Mouse (Mus musculus): Measurements from ENCODE around the gene Cebpb.

Gene Cebpb

GRCm38 (mm10) chr2:167691871-167692661 is 3.4 kb downstream of the Cebpb start:
- DNase-seq (ENCODE audit: low read depth): no peak

- no peak for DNase-seq (ENCODE audit: low read depth)
These were observed 4.1 kb downstream of the Cebpb start for GRCm38 (mm10) chr2:167692831-167693230.

GRCm38 (mm10) chr2:167693540-167693939 is 4.8 kb downstream of the Cebpb start:
- DNase-seq (ENCODE audit: low read depth): no peak

- no peak for DNase-seq (ENCODE audit: low read depth)
These were observed 5.5 kb downstream of the Cebpb start for GRCm38 (mm10) chr2:167694244-167694643.

- no peak for DNase-seq (ENCODE audit: low read depth)
These were observed 6.2 kb downstream of the Cebpb start for GRCm38 (mm10) chr2:167694963-167695362.

- no peak for DNase-seq (ENCODE audit: low read depth)
These were observed 6.8 kb downstream of the Cebpb start for GRCm38 (mm10) chr2:167695491-167695890.

GRCm38 (mm10) chr2:167696143-167696542 is 7.4 kb downstream of the Cebpb start:
- DNase-seq (ENCODE audit: low read depth): no peak

- peak; percentile 92 for DNase-seq (ENCODE audit: low read depth)
These were observed 9.2 kb downstream of the Cebpb start for GRCm38 (mm10) chr2:167697902-167698301.

- no peak for DNase-seq (ENCODE audit: low read depth)
These were observed 11.3 kb downstream of the Cebpb start for GRCm38 (mm10) chr2:167700018-167700417.

- peak; percentile 55 for DNase-seq (ENCODE audit: low read depth)
These were observed 12.8 kb downstream of the Cebpb start for GRCm38 (mm10) chr2:167701472-167701871.

GRCm38 (mm10) chr2:167702126-167702525 is 13.4 kb downstream of the Cebpb start:
- DNase-seq (ENCODE audit: low read depth): no peak

- no peak for DNase-seq (ENCODE audit: low read depth)
These were observed 15.7 kb downstream of the Cebpb start for GRCm38 (mm10) chr2:167704409-167704808.

GRCm38 (mm10) chr2:167706183-167706939 is 17.6 kb downstream of the Cebpb start:
- DNase-seq (ENCODE audit: low read depth): no peak

GRCm38 (mm10) chr2:167708373-167708772 is 19.7 kb downstream of the Cebpb start:
- no peak for DNase-seq (ENCODE audit: low read depth)

GRCm38 (mm10) chr2:167709969-167710368 is 21.3 kb downstream of the Cebpb start:
- DNase-seq (ENCODE audit: low read depth): no peak

- no peak for DNase-seq (ENCODE audit: low read depth)
These were observed 21.9 kb downstream of the Cebpb start for GRCm38 (mm10) chr2:167710574-167710973.

- DNase-seq (ENCODE audit: low read depth): peak; percentile 80
These were observed 24.4 kb downstream of the Cebpb start for GRCm38 (mm10) chr2:167712872-167713821.

GRCm38 (mm10) chr2:167714298-167714697 is 25.6 kb downstream of the Cebpb start:
- no peak for DNase-seq (ENCODE audit: low read depth)

- no peak for DNase-seq (ENCODE audit: low read depth)
These were observed 26.3 kb downstream of the Cebpb start for GRCm38 (mm10) chr2:167715008-167715407.

GRCm38 (mm10) chr2:167717208-167717607 is 28.5 kb downstream of the Cebpb start:
- DNase-seq (ENCODE audit: low read depth): no peak

- DNase-seq (ENCODE audit: low read depth): no peak
These were observed 30.8 kb downstream of the Cebpb start for GRCm38 (mm10) chr2:167719520-167719919.

Measured in induced T-regulatory cell, adult 2 months (primary cell).